Comparison of ENCODE assay signal across 18 mouse cellular contexts in genomic region chr6:38623457-38623856, GRCm38 (mm10). TPM values are rescaled to one million over a fixed set of nuclear protein-coding genes. Genes with fewer than 3 reads are reported as not detected.
A peak's percentile ranks its signal among the peaks of the same experiment; 100 is the strongest.
DNase-seq lines count a peak whose midpoint lies in the region; ATAC-seq and TF ChIP-seq lines count a peak whose summit lies in the region.
"Had no signal": no experiment of that assay in that cellular context is flagged by ENCODE, and none has a peak within 500 bp of the region (broad histone marks: within the 10 kb centered on the region; RNA-seq: fewer than 3 reads in every experiment).

No protein-coding gene starts in this region.

- no peaks in the 10 kb centered on the region for H3K9me3 ChIP-seq in heart, embryonic 14.5 days (ENCODE audit: control insufficient read depth, low read length)
- no peaks in the 10 kb centered on the region for H3K9me3 ChIP-seq in heart, postnatal 0 days (replicated peaks; ENCODE audit: control insufficient read depth, low read length)
- H3K9me3 ChIP-seq in liver, postnatal 0 days (ENCODE audit: low read length), result no peaks in the 10 kb centered on the region
- H3K9me3 ChIP-seq: midbrain, embryonic 12.5 days had no signal

- no peak for DNase-seq in heart, postnatal 4 days
- DNase-seq in NIH3T3 (ENCODE audit: low read depth), result peak; percentile 58
- peak; percentile 55 for DNase-seq in heart, postnatal 0 days (ENCODE audit: low spot score)
- DNase-seq in liver, postnatal 0 days, result peak; percentile 13
- no peak for DNase-seq in kidney, adult 9 months
- DNase-seq in kidney, adult 2 months, result no peak
- DNase-seq in urinary bladder, postnatal 10 days (ENCODE audit: low spot score), result no peak
- DNase-seq: adrenal gland, adult 2 months; cerebellum, postnatal 10 days; gastrocnemius, postnatal 36 days; kidney, postnatal 14 days; left cerebral cortex, postnatal 4 days; thymus, postnatal 14 days had no signal

- H3K4me1 ChIP-seq in heart, embryonic 14.5 days (ENCODE audit: control insufficient read depth in 2 of 2, insufficient read depth in 2 of 2, low read length in 2 of 2), result peaks cover 10 to 21% of the 10 kb centered on the region in 2 experiments
- peaks cover 23% of the 10 kb centered on the region for H3K4me1 ChIP-seq in heart, postnatal 0 days (ENCODE audit: control insufficient read depth, insufficient read depth)
- no peaks in the 10 kb centered on the region for H3K4me1 ChIP-seq in liver, postnatal 0 days (ENCODE audit: insufficient read depth)
- no peaks in the 10 kb centered on the region for H3K4me1 ChIP-seq in kidney, adult 2 months (ENCODE audit: control insufficient read depth, insufficient read depth, low read length)
- H3K4me1 ChIP-seq: midbrain, embryonic 12.5 days had no signal

- H3K4me2 ChIP-seq in heart, embryonic 14.5 days (ENCODE audit: low read length), result no peak overlapping the region
- H3K4me2 ChIP-seq in heart, postnatal 0 days (ENCODE audit: low read depth, low read length), result no peak overlapping the region
- no peak overlapping the region for H3K4me2 ChIP-seq in liver, postnatal 0 days (ENCODE audit: low read depth, low read length)
- H3K4me2 ChIP-seq: midbrain, embryonic 12.5 days had no signal

- H3K36me3 ChIP-seq in heart, embryonic 14.5 days (ENCODE audit: control insufficient read depth, insufficient read depth, low read length), result peaks cover 26% of the 10 kb centered on the region
- H3K36me3 ChIP-seq in heart, postnatal 0 days (replicated peaks; ENCODE audit: control insufficient read depth, insufficient read depth, low read length), result peaks cover 25% of the 10 kb centered on the region
- peaks cover 3% of the 10 kb centered on the region; the same call in 1 of the 2 replicates for H3K36me3 ChIP-seq in liver, postnatal 0 days (replicated peaks; ENCODE audit: insufficient read depth, low read length)
- H3K36me3 ChIP-seq in kidney, adult 2 months (ENCODE audit: control insufficient read depth, insufficient read depth, low read length), result peaks cover 3% of the 10 kb centered on the region; the same call in 1 of the 2 replicates

- H3K27ac ChIP-seq in heart, embryonic 14.5 days (replicated peaks in 1 of 2; ENCODE audit: control insufficient read depth in 1 of 2, insufficient read depth in 1 of 2, low read depth in 2 of 2, low read length in 2 of 2), result peak overlapping the region; percentile 69 to 73; a peak in 3 of 4 replicates
- peak overlapping the region; percentile 68 for H3K27ac ChIP-seq in heart, postnatal 0 days (ENCODE audit: low read depth)
- H3K27ac ChIP-seq in liver, postnatal 0 days (ENCODE audit: low read depth), result no peak overlapping the region
- no peak overlapping the region for H3K27ac ChIP-seq in kidney, adult 2 months (ENCODE audit: insufficient read depth, low read depth, low read length)
- H3K27ac ChIP-seq: midbrain, embryonic 12.5 days had no signal

- H3K27me3 ChIP-seq in heart, embryonic 14.5 days (ENCODE audit: control insufficient read depth, insufficient read depth, low read length), result no peaks in the 10 kb centered on the region
- no peaks in the 10 kb centered on the region for H3K27me3 ChIP-seq in heart, postnatal 0 days (ENCODE audit: control insufficient read depth, insufficient read depth, low read length)
- H3K27me3 ChIP-seq in liver, postnatal 0 days (ENCODE audit: insufficient read depth, low read length), result no peaks in the 10 kb centered on the region
- H3K27me3 ChIP-seq in kidney, adult 2 months (replicated peaks; ENCODE audit: control insufficient read depth, insufficient read depth, low read length), result no peaks in the 10 kb centered on the region
- H3K27me3 ChIP-seq: midbrain, embryonic 12.5 days; Patski had no signal

- no peak for ATAC-seq in heart, embryonic 14.5 days (ENCODE audit: insufficient number of reproducible peaks, insufficient read depth, low FRiP score, low read depth)
- peak; percentile 61 for ATAC-seq in heart, postnatal 0 days (ENCODE audit: insufficient read depth, low read depth)
- ATAC-seq in liver, postnatal 0 days, result peak; percentile 79
- ATAC-seq: CD4-positive, CD25-positive, alpha-beta regulatory T cell, adult 4 months; Patski had no signal

- no peak for TF ChIP-seq CTCF in heart, postnatal 0 days (IDR thresholded peaks at IDR 0.05; ENCODE audit: low read depth)
- TF ChIP-seq CTCF in liver, postnatal 0 days (IDR thresholded peaks at IDR 0.05; ENCODE audit: low read depth), result no peak
- TF ChIP-seq CTCF in kidney, adult 2 months (conservative IDR thresholded peaks at IDR 0.05; ENCODE audit: insufficient read depth, insufficient read length, low read depth, low read length), result no peak

- 14% methylated on average over 2 of the region's 2 CpGs for WGBS in heart, embryonic 14.5 days
- 20% methylated on average over 2 of the region's 2 CpGs for WGBS in heart, postnatal 0 days
- WGBS in liver, postnatal 0 days (ENCODE audit: insufficient replicate concordance), result 48% methylated on average over 2 of the region's 2 CpGs
- WGBS in kidney, adult 2 months, result 82% methylated on average over 2 of the region's 2 CpGs

- TF ChIP-seq POLR2A in kidney, adult 2 months (IDR thresholded peaks at IDR 0.05; ENCODE audit: low read depth, low read length), result no peak

- no peak overlapping the region for H3K9ac ChIP-seq in heart, embryonic 14.5 days (ENCODE audit: low read length)
- no peak overlapping the region for H3K9ac ChIP-seq in heart, postnatal 0 days (replicated peaks; ENCODE audit: low read depth, low read length)
- H3K9ac ChIP-seq in liver, postnatal 0 days (replicated peaks), result no peak overlapping the region
- H3K9ac ChIP-seq: midbrain, embryonic 12.5 days had no signal

- TF ChIP-seq EP300 in heart, postnatal 0 days (IDR thresholded peaks at IDR 0.05; ENCODE audit: low read depth), result no peak
- peak; percentile 75; the same call in 1 of the 2 replicates for TF ChIP-seq EP300 in liver, postnatal 0 days (IDR thresholded peaks at IDR 0.05; ENCODE audit: low read depth)

- H3K4me3 ChIP-seq in heart, embryonic 14.5 days (ENCODE audit: control insufficient read depth in 1 of 2, insufficient read depth in 1 of 2, low read depth in 1 of 2, low read length in 2 of 2), result no peak overlapping the region
- no peak overlapping the region for H3K4me3 ChIP-seq in heart, postnatal 0 days (ENCODE audit: low read depth, low read length)
- H3K4me3 ChIP-seq in liver, postnatal 0 days (ENCODE audit: low read depth, low read length), result no peak overlapping the region
- H3K4me3 ChIP-seq in kidney, adult 2 months (ENCODE audit: insufficient read depth, low read depth, low read length), result no peak overlapping the region
- H3K4me3 ChIP-seq: midbrain, embryonic 12.5 days; myocyte had no signal

RNA-seq across cellular contexts. Expression of gene Klrg2, which starts 13.6 kb away (rescaled TPM):
- 0.16 and 0.26 TPM in 2 replicates for polyA plus RNA-seq in heart, embryonic 14.5 days (2014; fragmentation: Nextera tagmentation; extraction: Ambion mirVana)
- under 1 TPM; 0.54 to 0.91 TPM for total RNA-seq in heart, postnatal 4 days (2021)
- 0.04 and 1.7 TPM in 2 replicates for total RNA-seq in heart, postnatal 0 days (2014; rRNA removed; ENCODE audit: low replicate concordance)
- polyA plus RNA-seq in heart, postnatal 0 days (2015; fragmentation: Nextera tagmentation; extraction: Ambion mirVana), result 0.20 and 0.25 TPM in 2 replicates
- not detected in 2 replicates for polyA plus RNA-seq in liver, postnatal 0 days (2015; fragmentation: Nextera tagmentation; extraction: Ambion mirVana)
- polyA plus RNA-seq in kidney, adult 2 months (2012; rRNA removed), result 2.3 and 3.7 TPM in 2 replicates
- polyA plus RNA-seq: CD4-positive, CD25-positive, alpha-beta regulatory T cell, adult 4 months had no signal

RNA-seq across cellular contexts. Expression of gene Clec2l, which starts 39.4 kb away (rescaled TPM):
- 2.3 and 2.4 TPM in 2 replicates for polyA plus RNA-seq in heart, embryonic 14.5 days (2014; fragmentation: Nextera tagmentation; extraction: Ambion mirVana)
- total RNA-seq in heart, postnatal 4 days (2021), result 1 to 10 TPM; 4.8 to 4.9 TPM
- 3.4 and 3.9 TPM in 2 replicates for total RNA-seq in heart, postnatal 0 days (2014; rRNA removed; ENCODE audit: low replicate concordance)
- polyA plus RNA-seq in heart, postnatal 0 days (2015; fragmentation: Nextera tagmentation; extraction: Ambion mirVana), result 1.0 and 1.2 TPM in 2 replicates
- polyA plus RNA-seq in liver, postnatal 0 days (2015; fragmentation: Nextera tagmentation; extraction: Ambion mirVana), result not detected in 2 replicates
- 0.61 and 0.66 TPM in 2 replicates for polyA plus RNA-seq in kidney, adult 2 months (2012; rRNA removed)
- polyA plus RNA-seq: CD4-positive, CD25-positive, alpha-beta regulatory T cell, adult 4 months had no signal

Comparison
In these comparisons a context has a peak if more than half of its experiments do, and no peak if none do; other contexts are left out.
1. DNase-seq: peak in NIH3T3 (single experiment), heart, postnatal 0 days (single experiment) and liver, postnatal 0 days (single experiment); none in heart, postnatal 4 days (single experiment), kidney, adult 9 months (single experiment), kidney, adult 2 months (single experiment) and urinary bladder, postnatal 10 days (single experiment).
2. H3K27ac ChIP-seq: peak in heart, embryonic 14.5 days (2 of 2) and heart, postnatal 0 days (single experiment); none in liver, postnatal 0 days (single experiment) and kidney, adult 2 months (single experiment).